ENCODE assay signal across 22 mouse cellular contexts in the genomic region with DNA sequence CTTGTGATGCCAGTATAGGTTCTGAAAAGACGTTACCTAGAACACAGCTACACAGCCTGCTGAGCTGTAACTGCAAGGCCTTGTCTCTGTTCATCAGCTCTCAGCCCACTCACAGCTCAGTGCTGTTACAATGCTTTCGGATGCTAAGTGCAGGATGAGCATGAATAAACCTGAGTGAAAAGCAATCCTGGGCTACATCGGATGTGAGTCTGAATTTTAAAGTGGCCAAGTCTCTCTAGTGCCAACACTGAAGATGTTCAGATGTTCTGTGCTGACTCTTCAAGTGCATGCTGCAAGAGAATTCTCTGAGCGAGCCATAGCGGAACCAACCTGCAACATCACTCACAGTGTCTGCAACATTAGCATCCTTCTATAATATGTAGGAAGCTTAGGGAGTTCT. TPM values are rescaled to one million over a fixed set of nuclear protein-coding genes. Genes with fewer than 3 reads are reported as not detected.
A peak's percentile ranks its signal among the peaks of the same experiment; 100 is the strongest.
DNase-seq lines count a peak whose midpoint lies in the region; ATAC-seq lines count a peak whose summit lies in the region.
"Had no signal": no experiment of that assay in that cellular context is flagged by ENCODE, and none has a peak within 500 bp of the region (broad histone marks: within the 10 kb centered on the region; RNA-seq: fewer than 3 reads in every experiment).

No protein-coding gene starts in this region.

- peak; percentile 77 for ATAC-seq in frontal cortex, adult (ENCODE audit: low TSS enrichment)
- ATAC-seq in hindbrain, embryonic 15.5 days (ENCODE audit: low FRiP score, low read depth), result no peak
- ATAC-seq in hindbrain, embryonic 16.5 days, result no peak
- ATAC-seq: CD4-positive, CD25-positive, alpha-beta regulatory T cell, adult 4 months; forebrain, embryonic 15.5 days; intestine, embryonic 16.5 days had no signal

- no peak overlapping the region for H3K9ac ChIP-seq in hindbrain, embryonic 15.5 days
- no peak overlapping the region for H3K9ac ChIP-seq in hindbrain, embryonic 16.5 days (ENCODE audit: low read depth, low read length)
- H3K9ac ChIP-seq: embryonic facial prominence, embryonic 12.5 days; forebrain, embryonic 15.5 days had no signal

- H3K4me2 ChIP-seq in hindbrain, embryonic 15.5 days, result no peak overlapping the region
- no peak overlapping the region for H3K4me2 ChIP-seq in hindbrain, embryonic 16.5 days (ENCODE audit: low read length)
- H3K4me2 ChIP-seq: embryonic facial prominence, embryonic 12.5 days; forebrain, embryonic 15.5 days had no signal

- no peaks in the 10 kb centered on the region for H3K27me3 ChIP-seq in hindbrain, embryonic 15.5 days
- no peaks in the 10 kb centered on the region for H3K27me3 ChIP-seq in hindbrain, embryonic 16.5 days (replicated peaks; ENCODE audit: control insufficient read depth, insufficient read depth, low read length)
- H3K27me3 ChIP-seq: embryonic facial prominence, embryonic 12.5 days; forebrain, embryonic 15.5 days had no signal

- no peaks in the 10 kb centered on the region for H3K9me3 ChIP-seq in hindbrain, embryonic 15.5 days
- H3K9me3 ChIP-seq in hindbrain, embryonic 16.5 days (ENCODE audit: control insufficient read depth, low read length), result no peaks in the 10 kb centered on the region
- H3K9me3 ChIP-seq: embryonic facial prominence, embryonic 12.5 days; forebrain, embryonic 15.5 days; heart, embryonic 10.5 days had no signal

- no peaks in the 10 kb centered on the region for H3K36me3 ChIP-seq in hindbrain, embryonic 15.5 days
- H3K36me3 ChIP-seq in hindbrain, embryonic 16.5 days (ENCODE audit: control insufficient read depth, insufficient read depth, low read length), result no peaks in the 10 kb centered on the region
- H3K36me3 ChIP-seq: embryonic facial prominence, embryonic 12.5 days; forebrain, embryonic 15.5 days; G1E; heart, embryonic 10.5 days had no signal

- peaks cover 42% of the 10 kb centered on the region for H3K4me1 ChIP-seq in hindbrain, embryonic 15.5 days (replicated peaks)
- peaks cover 19% of the 10 kb centered on the region for H3K4me1 ChIP-seq in hindbrain, embryonic 16.5 days (ENCODE audit: control insufficient read depth, insufficient read depth, low read depth, low read length)

- WGBS in hindbrain, embryonic 15.5 days, result 60% methylated on average over 5 of the region's 5 CpGs
- WGBS in hindbrain, embryonic 16.5 days, result 67% methylated on average over 5 of the region's 5 CpGs

- DNase-seq in frontal cortex, postnatal 25 days (ENCODE audit: low spot score in 2 of 2), result no peak
- DNase-seq in right cerebral cortex, adult 18-20 months, result peak; percentile 56
- DNase-seq in right cerebral cortex, postnatal 4 days, result no peak
- DNase-seq in lung, postnatal 10 days, result no peak
- DNase-seq: adrenal gland, adult 8-10 months; adrenal gland, postnatal 36 days; B cell, adult 2 months; cerebellum, adult 11 months; cerebellum, adult 8-10 months; cerebellum, postnatal 14 days; gastrocnemius, postnatal 25 days; heart, postnatal 10 days; heart, postnatal 4 days had no signal

- H3K27ac ChIP-seq in hindbrain, embryonic 15.5 days (replicated peaks), result peak overlapping the region; percentile 9; the same call in 1 of the 2 replicates
- H3K27ac ChIP-seq in hindbrain, embryonic 16.5 days (ENCODE audit: low read depth, low read length), result no peak overlapping the region
- H3K27ac ChIP-seq: embryonic facial prominence, embryonic 12.5 days; forebrain, embryonic 15.5 days; heart, embryonic 10.5 days had no signal

- H3K4me3 ChIP-seq in hindbrain, embryonic 15.5 days, result no peak overlapping the region
- H3K4me3 ChIP-seq in hindbrain, embryonic 16.5 days (ENCODE audit: low read length), result no peak overlapping the region
- H3K4me3 ChIP-seq: embryonic facial prominence, embryonic 12.5 days; forebrain, embryonic 15.5 days; heart, embryonic 10.5 days had no signal

RNA-seq across cellular contexts. Expression of a gene that starts 32.5 kb away (rescaled TPM):
- 2,935 and 3,200 TPM in 2 replicates for polyA plus RNA-seq in hindbrain, embryonic 15.5 days (2015; fragmentation: Nextera tagmentation; extraction: Ambion mirVana)
- polyA plus RNA-seq in hindbrain, embryonic 16.5 days (2015; fragmentation: Nextera tagmentation; extraction: Ambion mirVana), result 3,305 and 3,556 TPM in 2 replicates
- polyA plus RNA-seq: CD4-positive, CD25-positive, alpha-beta regulatory T cell, adult 4 months; G1E had no signal
